Mouse (Mus musculus) forebrain, embryonic 14.5 days (tissue): ENCODE measurements at regions not wholly inside any gene's neighbourhood (a gene's known extent, or its start where the extent isn't known, plus 50 kb on each side); places are given as distances from the start of the nearest gene placed in this dataset.
"Not testable (repeated sequence)": the region's sequence is repeated elsewhere in the genome, so short reads cannot be mapped to it uniquely, and the experiment has no call there.

Source experiments
- ATAC-seq: fragments of 200-750 bp; cut with Nextera tagmentation; 2 replicates; pipeline ENCODE4 v1.8.0; 2017; ENCODE audit warnings: mild to moderate bottlenecking, moderate library complexity
- DNase-seq: peaks from one replicate; pipeline ENCODE4 v3.0.0-alpha.2; 2015; ENCODE audit warnings: low spot score
- H3K27ac ChIP-seq: fragments of 300-500 bp; sonication (generic); 2 replicates; pipeline ENCODE4 v1.5.1; 2014; ENCODE audit warnings: low read depth, mild to moderate bottlenecking, control low read depth, low read length, moderate library complexity
- H3K27me3 ChIP-seq: fragments of 300-500 bp; sonication (generic); replicated peaks from 2 replicates; pipeline ENCODE4 v1.6.1; 2014; ENCODE audit warnings: low read length, control low read depth, mixed read lengths; ENCODE audit not compliant: control insufficient read depth, insufficient read depth
- H3K36me3 ChIP-seq: fragments of 300-500 bp; sonication (generic); 2 replicates; pipeline ENCODE4 v1.6.1; 2014; ENCODE audit warnings: low read length, control low read depth; ENCODE audit not compliant: control insufficient read depth, insufficient read depth
- H3K4me1 ChIP-seq: fragments of 300-500 bp; sonication (generic); 2 replicates; pipeline ENCODE4 v1.6.1; 2014; ENCODE audit warnings: antibody characterized with exemption, low read length, control low read depth; ENCODE audit not compliant: control insufficient read depth, insufficient read depth
- H3K4me2 ChIP-seq: fragments of 300-500 bp; sonication (generic); 2 replicates; pipeline ENCODE4 v1.6.1; 2014; ENCODE audit warnings: mild to moderate bottlenecking, control low read depth, low read length
- H3K4me3 ChIP-seq: fragments of 300-500 bp; sonication (generic); 2 replicates; pipeline ENCODE4 v1.5.1; 2014; ENCODE audit warnings: low read depth, low read length, control low read depth
- H3K9ac ChIP-seq: fragments of 300-500 bp; sonication (generic); 2 replicates; pipeline ENCODE4 v1.6.1; 2014; ENCODE audit warnings: mild to moderate bottlenecking, low read length, control low read depth, moderate library complexity
- H3K9me3 ChIP-seq: fragments of 300-500 bp; sonication (generic); replicated peaks from 2 replicates; pipeline ENCODE4 v1.6.1; 2016; ENCODE audit warnings: low read length, control low read depth, mixed read lengths; ENCODE audit not compliant: control insufficient read depth
- WGBS: fragments of 180-500 bp; shearing (Covaris S2); extraction: QIAGEN DNeasy Blood & Tissue Kit; methylation state at CpG from one replicate; pipeline ENCODE4 v1.1.7; 2014; 5-methylcytosine and 5-hydroxymethylcytosine counted together

GRCm38 (mm10) chr12:46636888-46637287 lies 181.8 kb downstream of the Nova1 start:
- H3K4me1 ChIP-seq = 0 out of 2 replicates have a peak, but pooled peaks cover 6% of the 10 kb centered on the region
- no peaks in the 10 kb centered on the region for H3K9me3 ChIP-seq
- no peak for ATAC-seq
- H3K27ac ChIP-seq = no peak overlapping the region
- H3K4me3 ChIP-seq = no peak overlapping the region
- H3K4me2 ChIP-seq = no peak overlapping the region
- H3K27me3 ChIP-seq = peaks cover 22% of the 10 kb centered on the region
- H3K36me3 ChIP-seq = no peaks in the 10 kb centered on the region
- no peak overlapping the region for H3K9ac ChIP-seq
- DNase-seq = peak; percentile 42

GRCm38 (mm10) chr12:46635125-46635772 lies 183.5 kb downstream of the Nova1 start:
- Histone ChIP-seq H3K4me3 (no peak overlapping the region), H3K36me3 (no peaks in the 10 kb centered on the region), H3K27me3 (peaks cover 22% of the 10 kb centered on the region), H3K4me2 (no peak overlapping the region), H3K9ac (no peak overlapping the region), H3K27ac (no peak overlapping the region), H3K9me3 (no peaks in the 10 kb centered on the region), H3K4me1 (0 out of 2 replicates have a peak, but pooled peaks cover 6% of the 10 kb centered on the region)
- DNase-seq (peak; percentile 90), ATAC-seq (peak; percentile 93)
- 1% methylated on average over 6 of the region's 6 CpGs for WGBS

- Histone ChIP-seq H3K4me2 (no peak overlapping the region), H3K9me3 (no peaks in the 10 kb centered on the region), H3K36me3 (no peaks in the 10 kb centered on the region), H3K27ac (no peak overlapping the region), H3K9ac (no peak overlapping the region), H3K4me3 (no peak overlapping the region), H3K4me1 (0 out of 2 replicates have a peak, but pooled peaks cover 6% of the 10 kb centered on the region), H3K27me3 (peaks cover 22% of the 10 kb centered on the region)
- no peak for ATAC-seq
- DNase-seq = no peak
- 16% methylated on average over 1 of the region's 1 CpGs for WGBS
These were observed 184.0 kb downstream of the Nova1 start for GRCm38 (mm10) chr12:46634771-46635124.

- DNase-seq, H3K9ac ChIP-seq, H3K4me3 ChIP-seq, ATAC-seq, H3K4me2 ChIP-seq, H3K36me3 ChIP-seq, H3K4me1 ChIP-seq, H3K27ac ChIP-seq, H3K9me3 ChIP-seq: not testable (repeated sequence)
- H3K27me3 ChIP-seq = peaks cover 11% of the 10 kb centered on the region
These were observed 186.3 kb downstream of the Nova1 start for GRCm38 (mm10) chr12:46632384-46632783.

DNA sequence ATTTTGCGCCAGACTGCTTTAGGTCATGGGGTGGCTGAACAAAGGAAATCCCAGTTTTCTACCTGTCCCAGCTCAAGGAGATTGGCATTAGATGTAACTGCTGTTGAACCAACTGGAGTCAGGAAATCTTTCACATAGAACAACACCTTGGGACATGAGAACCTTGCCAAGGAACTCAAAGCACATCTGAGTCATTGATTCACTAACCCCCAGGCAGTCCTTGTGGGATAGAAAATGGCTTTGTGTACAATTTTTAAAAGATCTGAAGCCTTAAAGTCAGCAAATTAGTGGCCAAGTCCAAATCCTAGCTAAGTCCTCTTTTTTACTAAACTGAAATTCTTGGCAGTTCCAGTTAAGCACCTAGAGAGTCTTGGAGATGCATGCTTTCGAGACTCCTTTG lies 191.4 kb downstream of the Nova1 start:
- no peaks in the 10 kb centered on the region for H3K4me1 ChIP-seq
- no peaks in the 10 kb centered on the region for H3K36me3 ChIP-seq
- no peak overlapping the region for H3K9ac ChIP-seq
- H3K4me3 ChIP-seq = no peak overlapping the region
- no peak overlapping the region for H3K4me2 ChIP-seq
- 85% methylated on average over 2 of the region's 2 CpGs for WGBS
- H3K27me3 ChIP-seq = no peaks in the 10 kb centered on the region; the same call in 1 of the 2 replicates
- ATAC-seq (no peak), DNase-seq (no peak)
- no peak overlapping the region for H3K27ac ChIP-seq
- H3K9me3 ChIP-seq = no peaks in the 10 kb centered on the region

GRCm38 (mm10) chr12:46611439-46611838 lies 207.3 kb downstream of the Nova1 start:
- WGBS = 90% methylated on average over 2 of the region's 2 CpGs
- ATAC-seq = no peak
- Histone ChIP-seq H3K9ac (no peak overlapping the region), H3K9me3 (no peaks in the 10 kb centered on the region), H3K27ac (no peak overlapping the region), H3K27me3 (no peaks in the 10 kb centered on the region), H3K4me3 (no peak overlapping the region), H3K4me1 (0 out of 2 replicates have a peak, but pooled peaks cover 6% of the 10 kb centered on the region), H3K4me2 (no peak overlapping the region), H3K36me3 (no peaks in the 10 kb centered on the region)
- DNase-seq = no peak

GRCm38 (mm10) chr12:46609580-46610311 lies 209.0 kb downstream of the Nova1 start:
- H3K27me3 ChIP-seq = no peaks in the 10 kb centered on the region
- H3K36me3 ChIP-seq = no peaks in the 10 kb centered on the region
- H3K4me2 ChIP-seq = no peak overlapping the region
- H3K4me1 ChIP-seq = 0 out of 2 replicates have a peak, but pooled peaks cover 6% of the 10 kb centered on the region
- ATAC-seq (peak; percentile 71), DNase-seq (peak; percentile 25)
- no peak overlapping the region for H3K4me3 ChIP-seq
- WGBS = 41% methylated on average over 12 of the region's 12 CpGs
- no peak overlapping the region for H3K9ac ChIP-seq
- H3K9me3 ChIP-seq = no peaks in the 10 kb centered on the region
- no peak overlapping the region for H3K27ac ChIP-seq

GRCm38 (mm10) chr12:46608290-46608910 lies 210.3 kb downstream of the Nova1 start:
- Histone ChIP-seq H3K36me3 (no peaks in the 10 kb centered on the region), H3K27ac (no peak overlapping the region), H3K4me1 (0 out of 2 replicates have a peak, but pooled peaks cover 6% of the 10 kb centered on the region), H3K4me2 (no peak overlapping the region), H3K27me3 (no peaks in the 10 kb centered on the region), H3K9me3 (no peaks in the 10 kb centered on the region), H3K4me3 (no peak overlapping the region), H3K9ac (no peak overlapping the region)
- DNase-seq = peak; percentile 77
- 58% methylated on average over 10 of the region's 10 CpGs for WGBS
- ATAC-seq = peak; percentile 79; the same call in 1 of the 2 replicates

GRCm38 (mm10) chr12:46597200-46597599 lies 221.5 kb downstream of the Nova1 start:
- no peak overlapping the region for H3K4me3 ChIP-seq
- DNase-seq = peak; percentile 52

More at GRCm38 (mm10) chr12:46597200-46597599, 221.5 kb downstream of the Nova1 start:
- Histone ChIP-seq H3K4me2 (no peak overlapping the region), H3K4me1 (0 out of 2 replicates have a peak, but pooled peaks cover 4% of the 10 kb centered on the region), H3K36me3 (no peaks in the 10 kb centered on the region), H3K9ac (no peak overlapping the region), H3K9me3 (no peaks in the 10 kb centered on the region), H3K27ac (no peak overlapping the region), H3K27me3 (no peaks in the 10 kb centered on the region)
- ATAC-seq = peak; percentile 74
- 3% methylated on average over 4 of the region's 4 CpGs for WGBS
